Mouse (Mus musculus) brain, embryonic 14.5 days (tissue): ENCODE results near the gene Ankle1.

Experiments used
- CTCF ChIP-seq: fragments of 200-500 bp; IDR thresholded peaks from 2 replicates; pipeline ENCODE4 v1.5.1; 2012; ENCODE audit warnings: inconsistent platforms, mild to moderate bottlenecking, moderate library complexity, borderline replicate concordance; ENCODE audit not compliant: insufficient read depth, insufficient read length; ENCODE audit errors: extremely low read depth
- POLR2A ChIP-seq: fragments of 200-500 bp; IDR thresholded peaks from 2 replicates; pipeline ENCODE4 v1.6.1; 2012; ENCODE audit warnings: mild to moderate bottlenecking, inconsistent platforms, borderline replicate concordance; ENCODE audit not compliant: poor library complexity, insufficient read depth, insufficient read length, severe bottlenecking; ENCODE audit errors: extremely low read depth

GRCm38 (mm10) chr8:71379512-71380075 is 26.2 kb upstream of the Ankle1 start:
- no peak for TF ChIP-seq CTCF
- no peak for TF ChIP-seq POLR2A
